Mouse (Mus musculus) testis, adult 2 months (tissue): ENCODE results near the gene Amz2.

Experiments
- CTCF ChIP-seq: fragments of 200-500 bp; IDR thresholded peaks from 2 replicates; pipeline ENCODE4 v1.5.1; 2012; ENCODE audit warnings: low read depth, mild to moderate bottlenecking, inconsistent platforms, low read length, moderate library complexity; ENCODE audit not compliant: control insufficient read depth, insufficient read depth, insufficient replicate concordance
- POLR2A ChIP-seq: fragments of 200-500 bp; IDR thresholded peaks from 2 replicates; pipeline ENCODE4 v1.6.1; 2012; ENCODE audit warnings: low read depth, mild to moderate bottlenecking, inconsistent platforms, low read length, moderate library complexity; ENCODE audit not compliant: control insufficient read depth

DNA sequence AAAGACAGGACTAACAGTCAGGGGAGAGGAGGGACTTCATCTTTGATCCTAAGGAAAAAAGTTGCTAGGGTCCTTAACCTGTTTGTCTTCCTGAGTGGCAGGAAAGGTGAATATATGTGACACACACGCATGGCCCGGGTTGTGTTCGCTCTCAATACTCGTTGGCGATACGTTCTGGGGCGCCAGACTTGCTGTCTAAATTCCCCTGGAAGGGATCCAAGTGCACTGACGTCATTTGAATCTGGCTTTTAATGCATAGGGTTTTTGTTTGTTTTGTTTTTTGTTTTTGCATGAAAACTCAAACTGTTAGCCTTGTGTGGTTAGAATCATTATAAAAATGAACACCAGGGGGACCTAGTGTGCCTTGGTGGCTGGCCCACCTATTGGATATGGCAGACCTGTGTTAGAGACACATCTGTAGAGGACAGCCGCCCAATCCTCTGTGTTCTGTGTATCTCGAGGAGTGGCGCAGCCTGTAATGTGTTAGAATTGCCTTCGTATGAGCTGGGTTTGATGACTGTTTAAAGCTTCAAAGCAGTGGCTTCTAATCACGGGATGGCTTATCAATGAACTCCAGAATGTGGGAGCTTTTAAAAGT, 19.8 kb downstream of the Amz2 start:
- TF ChIP-seq CTCF (0 out of 2 replicates have a peak, but pooled peaks have one; percentile 4), POLR2A (no peak)
